ENCODE assay signal across 23 mouse cellular contexts in the genomic region with DNA sequence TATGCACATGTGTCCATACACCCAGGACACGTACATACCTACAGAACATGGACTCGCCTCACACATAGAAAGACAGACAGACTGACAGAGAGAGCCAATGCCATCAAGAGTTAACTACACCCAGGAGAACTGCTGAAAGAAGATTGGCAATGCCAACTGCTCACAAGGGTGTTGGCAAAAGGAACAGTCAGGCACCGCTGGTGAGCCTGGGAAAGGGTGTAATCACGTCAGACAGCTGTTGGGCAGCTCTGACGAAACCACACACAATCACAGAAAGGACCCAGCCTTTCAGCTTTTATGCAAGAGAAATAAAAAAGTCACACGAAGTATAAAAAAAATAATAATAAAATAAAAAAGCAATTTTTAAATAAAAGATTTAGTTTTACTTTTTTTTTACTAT. TPM values are rescaled to one million over a fixed set of nuclear protein-coding genes. Genes with fewer than 3 reads are reported as not detected.
DNase-seq lines count a peak whose midpoint lies in the region; ATAC-seq and TF ChIP-seq lines count a peak whose summit lies in the region.
"Had no signal": no experiment of that assay in that cellular context is flagged by ENCODE, and none has a peak within 500 bp of the region (broad histone marks: within the 10 kb centered on the region; RNA-seq: fewer than 3 reads in every experiment).

No protein-coding gene starts in this region.

- H3K36me3 ChIP-seq in liver, adult 2 months (ENCODE audit: control insufficient read depth, insufficient read depth, low read length): no peaks in the 10 kb centered on the region
- H3K36me3 ChIP-seq: forebrain, embryonic 10.5 days; forebrain, embryonic 15.5 days; G1E; heart, embryonic 15.5 days; hindbrain, embryonic 10.5 days; kidney, embryonic 15.5 days had no signal

- 58% methylated on average over 6 of the region's 6 CpGs for WGBS in liver, adult 2 months

- TF ChIP-seq CTCF in liver, adult 2 months (IDR thresholded peaks at IDR 0.05; ENCODE audit: low read depth, low read length): no peak

- H3K9ac ChIP-seq in liver, adult 2 months (ENCODE audit: low read depth, low read length): no peak overlapping the region
- H3K9ac ChIP-seq: forebrain, embryonic 15.5 days; heart, embryonic 15.5 days; hindbrain, embryonic 14.5 days; kidney, embryonic 15.5 days had no signal

- H3K27ac ChIP-seq in liver, adult 2 months (replicated peaks; ENCODE audit: insufficient read depth, low read depth, low read length): no peak overlapping the region
- H3K27ac ChIP-seq: forebrain, embryonic 10.5 days; forebrain, embryonic 15.5 days; heart, embryonic 15.5 days; hindbrain, embryonic 10.5 days; hindbrain, embryonic 14.5 days; kidney, embryonic 15.5 days had no signal

- no peak for ATAC-seq in erythroid progenitor cell, adult 5-6 weeks (replicated peaks; ENCODE audit: low FRiP score, poor library complexity, severe bottlenecking)
- ATAC-seq: activated CD4-positive, CD25-positive, alpha-beta regulatory T cell, adult 4 months; forebrain, embryonic 15.5 days; intestine, embryonic 16.5 days had no signal

- no peaks in the 10 kb centered on the region for H3K79me2 ChIP-seq in liver, adult 2 months (ENCODE audit: control insufficient read depth, insufficient read depth, low read length)

- peak; percentile 54 for DNase-seq in adrenal gland, postnatal 10 days
- DNase-seq in adrenal gland, postnatal 25 days: no peak
- peak; percentile 80 for DNase-seq in liver, adult 2 months (ENCODE audit: extremely low read depth, low read depth, low spot score)
- DNase-seq in liver (no peak), NIH3T3 (ENCODE audit: low read depth) (peak; percentile 40)
- DNase-seq in fibroblast of lung, adult 2 months (ENCODE audit: low read depth): peak; percentile 56
- no peak for DNase-seq in cerebellum, adult 11-12 months
- DNase-seq: cerebellum, adult 11 months; cerebellum, adult 9-10 months; cerebellum, postnatal 25 days; gastrocnemius, postnatal 10 days; kidney, adult 2 months had no signal

- no peaks in the 10 kb centered on the region for H3K4me1 ChIP-seq in liver, adult 2 months (ENCODE audit: control insufficient read depth, insufficient read depth, low read length)

- TF ChIP-seq POLR2A in liver, adult 2 months (IDR thresholded peaks at IDR 0.05; ENCODE audit: extremely low read depth, insufficient read depth, low read length): no peak

- H3K27me3 ChIP-seq in liver, adult 2 months (ENCODE audit: control insufficient read depth, insufficient read depth, low read length): no peaks in the 10 kb centered on the region
- H3K27me3 ChIP-seq: CH12.LX; forebrain, embryonic 15.5 days; heart, embryonic 15.5 days; kidney, embryonic 15.5 days had no signal

- H3K4me3 ChIP-seq in liver, adult 2 months (ENCODE audit: insufficient read depth, low read depth, low read length): no peak overlapping the region
- H3K4me3 ChIP-seq: forebrain, embryonic 10.5 days; forebrain, embryonic 15.5 days; heart, embryonic 15.5 days; hindbrain, embryonic 10.5 days; kidney, embryonic 15.5 days had no signal

RNA-seq across cellular contexts. Expression of a gene that starts 57.5 kb away (rescaled TPM):
- 1 to 10 TPM; 5.8 to 6.0 TPM for total RNA-seq in adrenal gland, postnatal 10 days (2021)
- total RNA-seq in adrenal gland, postnatal 25 days (2021): 5.6 and 7.2 TPM in 2 replicates
- total RNA-seq in liver, adult 2 months (2014; rRNA removed): 0.28 TPM in 1 of 2 replicates, not detected in the other
- polyA plus RNA-seq in liver, adult 2 months (2012; rRNA removed): 0.22 and 0.51 TPM in 2 replicates
- not detected in 2 replicates for total RNA-seq in erythroid progenitor cell, adult 5-6 weeks (2015; ENCODE audit: low replicate concordance)
- not detected in 2 replicates for total RNA-seq in erythroid progenitor cell, adult 5-6 weeks (2017; ENCODE audit: low replicate concordance)
- total RNA-seq: G1E had no signal
- polyA plus RNA-seq: activated CD4-positive, CD25-positive, alpha-beta regulatory T cell, adult 4 months; G1E; intestine, embryonic 16.5 days had no signal

Comparison
In these comparisons a context has a peak if more than half of its experiments do, and no peak if none do; other contexts are left out.
1. DNase-seq: peak in adrenal gland, postnatal 10 days (single experiment), liver, adult 2 months (single experiment), NIH3T3 (single experiment) and fibroblast of lung, adult 2 months (single experiment); none in adrenal gland, postnatal 25 days (single experiment), liver (single experiment) and cerebellum, adult 11-12 months (single experiment).